Mouse (Mus musculus) mature B cell (primary cell): Measurements from ENCODE around the gene Nsdhl.

Experiments used
- in situ Hi-C: fragments of 300-500 bp; cut with MboI; formaldehyde crosslinking; loops from 2 replicates; pipeline ENCODE4 v1.14.3; 2019

Gene Nsdhl

GRCm38 (mm10) chrX:72917884-72918681 is at the start of gene Nsdhl, which contains the start of gene Cetn2:
Gene Nsdhl, plus strand, starts transcription at chrX:72918557.
Gene Cetn2, minus strand, starts transcription at chrX:72918411.
- in situ Hi-C loops, result no loop called here

GRCm38 (mm10) chrX:72895388-72896054 is 22.8 kb upstream of the Nsdhl start:
- in situ Hi-C loops, result no loop called here

- in situ Hi-C loops, result no loop called here
Observed at GRCm38 (mm10) chrX:72896055-72896437, 22.3 kb upstream of the Nsdhl start.

GRCm38 (mm10) chrX:72902530-72902929 is 15.8 kb upstream of the Nsdhl start:
- in situ Hi-C loops, result no loop called here

- in situ Hi-C loops, result no loop called here
Observed at GRCm38 (mm10) chrX:72907619-72908403, 10.5 kb upstream of the Nsdhl start.

- in situ Hi-C loops, result no loop called here
Observed at GRCm38 (mm10) chrX:72908404-72908741, 10.0 kb upstream of the Nsdhl start.

- in situ Hi-C loops, result no loop called here
Observed at GRCm38 (mm10) chrX:72911611-72912010, 6.7 kb upstream of the Nsdhl start.

GRCm38 (mm10) chrX:72918682-72919059 is 314 bp downstream of the Nsdhl start:
- in situ Hi-C loops, result no loop called here

- in situ Hi-C loops, result no loop called here
Observed at GRCm38 (mm10) chrX:72921391-72921790, 3.0 kb downstream of the Nsdhl start.

- in situ Hi-C loops, result no loop called here
Observed at GRCm38 (mm10) chrX:72953464-72953863, 35.1 kb downstream of the Nsdhl start.

- in situ Hi-C loops, result no loop called here
Observed at GRCm38 (mm10) chrX:72956486-72956885, 38.1 kb downstream of the Nsdhl start.

- in situ Hi-C loops, result no loop called here
Observed at GRCm38 (mm10) chrX:72960431-72960830, 42.1 kb downstream of the Nsdhl start.

- in situ Hi-C loops, result no loop called here
Observed at GRCm38 (mm10) chrX:72961511-72961910, 43.2 kb downstream of the Nsdhl start.

- in situ Hi-C loops, result no loop called here
Observed at GRCm38 (mm10) chrX:72962743-72963142, 44.4 kb downstream of the Nsdhl start.

GRCm38 (mm10) chrX:72982831-72983230 is 64.5 kb downstream of the Nsdhl start:
- in situ Hi-C loops, result no loop called here

- in situ Hi-C loops, result no loop called here
Observed at GRCm38 (mm10) chrX:72985607-72986006, 67.2 kb downstream of the Nsdhl start.

GRCm38 (mm10) chrX:72986841-72987519 is 68.6 kb downstream of the Nsdhl start, which contains the start of gene Zfp185:
Gene Zfp185, plus strand, starts transcription at chrX:72987339.
- in situ Hi-C loops, result no loop called here

- in situ Hi-C loops, result no loop called here
Observed at GRCm38 (mm10) chrX:72987520-72987905, 69.2 kb downstream of the Nsdhl start.

- in situ Hi-C loops, result no loop called here
Observed at GRCm38 (mm10) chrX:72988431-72988830, 70.1 kb downstream of the Nsdhl start.

- in situ Hi-C loops, result no loop called here
Observed at GRCm38 (mm10) chrX:72990581-72990980, 72.2 kb downstream of the Nsdhl start.

GRCm38 (mm10) chrX:72992291-72992919 is 74.0 kb downstream of the Nsdhl start:
- in situ Hi-C loops, result no loop called here

- in situ Hi-C loops, result no loop called here
Observed at GRCm38 (mm10) chrX:72995542-72995941, 77.2 kb downstream of the Nsdhl start.
